Mouse (Mus musculus) MEL (cell line): ENCODE results near the gene Tbl2. TPM values are rescaled to one million over a fixed set of nuclear protein-coding genes. Genes with fewer than 3 reads are reported as not detected.

Source experiments
- DNase-seq: peaks from one replicate; pipeline ENCODE4 v3.0.0; 2011; ENCODE audit warnings: low read depth, low spot score
- H3K27ac ChIP-seq: 2 replicates; pipeline ENCODE4 v1.5.1; 2012; ENCODE audit warnings: low read depth, mild to moderate bottlenecking, control low read depth, low read length, moderate library complexity; ENCODE audit not compliant: control insufficient read depth
- H3K27me3 ChIP-seq, 2 experiments: fragments of 150-350 bp in 1 of 2; sonication (generic) in 1 of 2; 2 replicates each; pipeline ENCODE4 v1.6.1; 2012; ENCODE audit warnings: low read length in 2 of 2, mild to moderate bottlenecking in 2 of 2, improper control_type of control experiment in 1 of 2, moderate library complexity in 1 of 2; ENCODE audit not compliant: insufficient read depth in 2 of 2, control insufficient read depth in 1 of 2
- H3K36me3 ChIP-seq, 2 experiments: 2 replicates each; pipeline ENCODE4 v1.6.1; 2012 to 2014; ENCODE audit warnings: low read length in 2 of 2, improper control_type of control experiment in 1 of 2, inconsistent platforms in 1 of 2, mild to moderate bottlenecking in 1 of 2; ENCODE audit not compliant: insufficient read depth in 2 of 2, control insufficient read depth in 1 of 2
- H3K4me1 ChIP-seq, 2 experiments: fragments of 150-350 bp in 1 of 2; sonication (generic) in 1 of 2; 2 replicates each; pipeline ENCODE4 v1.6.1; 2012; ENCODE audit warnings: low read length in 2 of 2, improper control_type of control experiment in 1 of 2, mild to moderate bottlenecking in 1 of 2; ENCODE audit not compliant: insufficient read depth in 2 of 2, control insufficient read depth in 1 of 2
- H3K4me3 ChIP-seq, 2 experiments: fragments of 150-350 bp in 1 of 2; sonication (generic) in 1 of 2; 2 replicates each; pipeline ENCODE4 v1.5.1; 2012; ENCODE audit warnings: low read depth in 2 of 2, low read length in 2 of 2, mild to moderate bottlenecking in 2 of 2, moderate library complexity in 2 of 2, control low read depth in 1 of 2, improper control_type of control experiment in 1 of 2; ENCODE audit not compliant: control insufficient read depth in 1 of 2, insufficient read depth in 1 of 2
- H3K79me2 ChIP-seq: 2 replicates; pipeline ENCODE4 v1.6.1; 2012; ENCODE audit warnings: mild to moderate bottlenecking, low read length, moderate library complexity; ENCODE audit not compliant: control insufficient read depth, poor library complexity, insufficient read depth
- H3K9ac ChIP-seq: 2 replicates; pipeline ENCODE4 v1.6.1; 2012; ENCODE audit warnings: low read depth, mild to moderate bottlenecking, control low read depth, low read length, moderate library complexity; ENCODE audit not compliant: control insufficient read depth, poor library complexity, severe bottlenecking
- H3K9me3 ChIP-seq: fragments of 150-350 bp; sonication (generic); replicated peaks from 2 replicates; pipeline ENCODE4 v1.6.1; 2012; ENCODE audit warnings: mild to moderate bottlenecking, low read length, improper control_type of control experiment, moderate library complexity; ENCODE audit not compliant: insufficient read depth
- BHLHE40 ChIP-seq: IDR thresholded peaks from 2 replicates; pipeline ENCODE4 v1.6.1; 2012; ENCODE audit warnings: low read depth, mild to moderate bottlenecking, inconsistent platforms, low read length, improper control_type of control experiment, borderline replicate concordance
- CHD1 ChIP-seq: IDR thresholded peaks from 2 replicates; pipeline ENCODE4 v1.6.1; 2012; ENCODE audit warnings: low read depth, mild to moderate bottlenecking, inconsistent platforms, low read length, improper control_type of control experiment
- CTCF ChIP-seq, 3 experiments: IDR thresholded peaks in 2 of 3; conservative IDR thresholded peaks in 1 of 3; 2 replicates each; pipeline ENCODE4 v1.5.1; 2011 to 2012; ENCODE audit warnings: low read length in 3 of 3, low read depth in 2 of 3, mild to moderate bottlenecking in 2 of 3, improper control_type of control experiment in 1 of 3, inconsistent platforms in 1 of 3, mixed read lengths in 1 of 3, moderate library complexity in 1 of 3; ENCODE audit not compliant: control insufficient read depth in 1 of 3, insufficient read depth in 1 of 3, poor library complexity in 1 of 3, severe bottlenecking in 1 of 3
- E2F4 ChIP-seq: IDR thresholded peaks from 2 replicates; pipeline ENCODE4 v1.6.1; 2011; ENCODE audit warnings: low read depth, low read length, improper control_type of control experiment, borderline replicate concordance
- ELF1 ChIP-seq: IDR thresholded peaks from 2 replicates; pipeline ENCODE4 v1.6.1; 2014; ENCODE audit warnings: low read depth, mild to moderate bottlenecking, inconsistent platforms, low read length, improper control_type of control experiment, moderate library complexity
- EP300 ChIP-seq, 2 experiments: IDR thresholded peaks; 2 replicates each; pipeline ENCODE4 v1.6.1; 2011; ENCODE audit warnings: improper control_type of control experiment in 2 of 2, low read length in 2 of 2, low read depth in 1 of 2, mild to moderate bottlenecking in 1 of 2
- ETS1 ChIP-seq: IDR thresholded peaks from 2 replicates; pipeline ENCODE4 v1.6.1; 2012; ENCODE audit warnings: low read depth, mild to moderate bottlenecking, inconsistent platforms, low read length, improper control_type of control experiment, moderate library complexity
- GABPA ChIP-seq: IDR thresholded peaks from 2 replicates; pipeline ENCODE4 v1.6.1; 2012; ENCODE audit warnings: low read depth, mild to moderate bottlenecking, inconsistent platforms, low read length, improper control_type of control experiment, moderate library complexity
- HCFC1 ChIP-seq: IDR thresholded peaks from 2 replicates; pipeline ENCODE4 v1.6.1; 2012; ENCODE audit warnings: low read depth, mild to moderate bottlenecking, inconsistent platforms, low read length, improper control_type of control experiment, moderate library complexity
- KAT2A ChIP-seq: conservative IDR thresholded peaks from 2 replicates; pipeline ENCODE4 v1.6.1; 2012; ENCODE audit warnings: low read depth, low read length, improper control_type of control experiment, inconsistent platforms
- MEF2A ChIP-seq: IDR thresholded peaks from 2 replicates; pipeline ENCODE4 v1.6.1; 2014; ENCODE audit warnings: low read depth, mild to moderate bottlenecking, inconsistent platforms, low read length, improper control_type of control experiment; ENCODE audit not compliant: poor library complexity, insufficient replicate concordance, severe bottlenecking; ENCODE audit errors: extremely low read depth
- MYB ChIP-seq: IDR thresholded peaks from 2 replicates; pipeline ENCODE4 v1.6.1; 2011; ENCODE audit warnings: mild to moderate bottlenecking, low read depth, low read length, improper control_type of control experiment
- MYC ChIP-seq: IDR thresholded peaks from 2 replicates; pipeline ENCODE4 v1.6.1; 2011; ENCODE audit warnings: low read depth, mild to moderate bottlenecking, low read length, improper control_type of control experiment, moderate library complexity
- NELFE ChIP-seq: IDR thresholded peaks from 2 replicates; pipeline ENCODE4 v1.6.1; 2011; ENCODE audit warnings: low read depth, low read length, improper control_type of control experiment
- NRF1 ChIP-seq: IDR thresholded peaks from 2 replicates; pipeline ENCODE4 v1.6.1; 2014; ENCODE audit warnings: low read depth, mild to moderate bottlenecking, inconsistent platforms, low read length, improper control_type of control experiment, moderate library complexity; ENCODE audit not compliant: poor library complexity, insufficient read depth, severe bottlenecking
- POLR2AphosphoS2 ChIP-seq: IDR thresholded peaks from 2 replicates; pipeline ENCODE4 v1.6.1; 2011; ENCODE audit warnings: low read length, improper control_type of control experiment
- POLR2AphosphoS5 ChIP-seq: IDR thresholded peaks from 2 replicates; pipeline ENCODE4 v1.6.1; 2012; ENCODE audit warnings: low read depth, borderline replicate concordance, mild to moderate bottlenecking, inconsistent platforms, low read length, moderate library complexity, mixed read lengths
- RAD21 ChIP-seq: IDR thresholded peaks from 2 replicates; pipeline ENCODE4 v1.6.1; 2011; ENCODE audit warnings: mild to moderate bottlenecking, low read depth, low read length, improper control_type of control experiment
- SIN3A ChIP-seq: IDR thresholded peaks from 2 replicates; pipeline ENCODE4 v1.6.1; 2012; ENCODE audit warnings: low read length, improper control_type of control experiment, inconsistent platforms
- SMC3 ChIP-seq: IDR thresholded peaks from 2 replicates; pipeline ENCODE4 v1.6.1; 2011; ENCODE audit warnings: low read depth, low read length, improper control_type of control experiment
- TAL1 ChIP-seq: IDR thresholded peaks from 2 replicates; pipeline ENCODE4 v1.6.1; 2012; ENCODE audit warnings: mild to moderate bottlenecking, inconsistent platforms, low read length, moderate library complexity, mixed read lengths
- TCF12 ChIP-seq: IDR thresholded peaks from 2 replicates; pipeline ENCODE4 v1.6.1; 2014; ENCODE audit warnings: low read depth, mild to moderate bottlenecking, inconsistent platforms, low read length, improper control_type of control experiment, moderate library complexity
- UBTF ChIP-seq: IDR thresholded peaks from 2 replicates; pipeline ENCODE4 v1.6.1; 2012; ENCODE audit warnings: low read depth, mild to moderate bottlenecking, inconsistent platforms, low read length, improper control_type of control experiment, moderate library complexity, borderline replicate concordance; ENCODE audit not compliant: insufficient read depth
- USF1 ChIP-seq: IDR thresholded peaks from 2 replicates; pipeline ENCODE4 v1.6.1; 2014; ENCODE audit warnings: low read depth, mild to moderate bottlenecking, inconsistent platforms, low read length, improper control_type of control experiment, moderate library complexity
- USF2 ChIP-seq, 2 experiments: IDR thresholded peaks; 2 replicates each; pipeline ENCODE4 v1.6.1; 2011 to 2012; ENCODE audit warnings: improper control_type of control experiment in 2 of 2, low read length in 2 of 2, borderline replicate concordance in 1 of 2, inconsistent platforms in 1 of 2, low read depth in 1 of 2, mild to moderate bottlenecking in 1 of 2; ENCODE audit not compliant: insufficient read depth in 1 of 2
- ZC3H11A ChIP-seq: IDR thresholded peaks from 2 replicates; pipeline ENCODE4 v1.6.1; 2012; ENCODE audit warnings: low read depth, mild to moderate bottlenecking, inconsistent platforms, low read length, improper control_type of control experiment
- ZMIZ1 ChIP-seq: IDR thresholded peaks from 2 replicates; pipeline ENCODE4 v1.6.1; 2012; ENCODE audit warnings: low read depth, mild to moderate bottlenecking, inconsistent platforms, low read length, improper control_type of control experiment, moderate library complexity
- ZNF384 ChIP-seq: IDR thresholded peaks from 2 replicates; pipeline ENCODE4 v1.6.1; 2012; ENCODE audit warnings: low read depth, mild to moderate bottlenecking, inconsistent platforms, low read length, improper control_type of control experiment
- polyA plus RNA-seq, 2 experiments: library from polyadenylated mRNA; stranded (reverse) in 1 of 2; unstranded in 1 of 2; fragments of >175 nt in 1 of 2; fragments of >200 nt in 1 of 2; gene quantifications; 2 replicates each; pipeline versions ENCODE4 v1.2.1 to v1.2.4; 2012; ENCODE audit warnings: low replicate concordance in 2 of 2, low read depth in 1 of 2; ENCODE audit not compliant: insufficient read length in 2 of 2, insufficient read depth in 1 of 2, missing spikeins in 1 of 2
- total RNA-seq: library from RNA; depleted of rRNA; stranded (reverse); fragments of 300-350 nt; gene quantifications from 2 replicates; pipeline ENCODE4 v1.2.3, GENCODE M21; 2012

Tbl2 gene
- total and polyA plus RNA-seq, 3 experiments: 20.5 to 30.3 TPM; not detected in 1

GRCm38 (mm10) chr5:135191620-135192019, 42.2 kb downstream of the Tbl2 start:
- Histone ChIP-seq H3K27ac (no peak overlapping the region), H3K36me3 (peaks cover 19 to 47% of the 10 kb centered on the region in 2 experiments), H3K4me1 (peaks cover 3 to 13% of the 10 kb centered on the region in 2 experiments), H3K27me3 (no peaks in the 10 kb centered on the region), H3K9me3 (no peaks in the 10 kb centered on the region), H3K79me2 (peaks cover 75% of the 10 kb centered on the region), H3K4me3 (no peak overlapping the region), H3K9ac (no peak overlapping the region)
- peak; percentile 84 for DNase-seq
- no peak for TF ChIP-seq ZC3H11A
- TF ChIP-seq GABPA: no peak
- no peak for TF ChIP-seq TCF12
- TF ChIP-seq SIN3A: no peak
- TF ChIP-seq CTCF (IDR thresholded peaks at IDR 0.05 in 2 of 3, conservative IDR thresholded peaks at IDR 0.05 in 1 of 3; ENCODE audit: control insufficient read depth in 1 of 3, insufficient read depth in 1 of 3, low read depth in 2 of 3, low read length in 3 of 3, poor library complexity in 1 of 3, severe bottlenecking in 1 of 3): peak; percentile 35 to 82 (median 63)
- TF ChIP-seq ZMIZ1: no peak
- no peak for TF ChIP-seq EP300 (IDR thresholded peaks at IDR 0.05; ENCODE audit: low read depth in 1 of 2, low read length in 2 of 2)
- TF ChIP-seq ETS1: no peak
- no peak for TF ChIP-seq MYC
- peak; percentile 34 for TF ChIP-seq RAD21
- TF ChIP-seq KAT2A: no peak
- TF ChIP-seq ZNF384: no peak
- TF ChIP-seq SMC3: peak; percentile 42
- TF ChIP-seq NELFE: no peak
- TF ChIP-seq MYB: no peak
- TF ChIP-seq BHLHE40: no peak
- TF ChIP-seq USF1: no peak
- TF ChIP-seq POLR2AphosphoS2: no peak
- no peak for TF ChIP-seq NRF1
- TF ChIP-seq E2F4: no peak
- no peak for TF ChIP-seq MEF2A
- no peak for TF ChIP-seq TAL1
- TF ChIP-seq CHD1: no peak
- TF ChIP-seq UBTF: no peak
- no peak for TF ChIP-seq ELF1
- 0 out of 2 replicates have a peak, but pooled peaks have one; percentile 24 for TF ChIP-seq HCFC1
- TF ChIP-seq POLR2AphosphoS5: no peak
- TF ChIP-seq USF2 (IDR thresholded peaks at IDR 0.05; ENCODE audit: borderline replicate concordance in 1 of 2, insufficient read depth in 1 of 2, low read depth in 1 of 2, low read length in 2 of 2): no peak
